34 mouse cellular contexts compared by ENCODE assay signal in genomic region chr11:53210876-53211275, GRCm38 (mm10).
"Had no signal": no experiment of that assay in that cellular context is flagged by ENCODE, and none has a peak within 500 bp of the region (broad histone marks: within the 10 kb centered on the region; RNA-seq: fewer than 3 reads in every experiment).

No protein-coding gene starts in this region.

- H3K4me3 ChIP-seq: heart, embryonic 12.5 days; heart, embryonic 13.5 days; heart, embryonic 15.5 days; hindbrain, embryonic 10.5 days; hindbrain, embryonic 12.5 days; hindbrain, embryonic 13.5 days; hindbrain, embryonic 15.5 days; intestine, embryonic 15.5 days; kidney, embryonic 15.5 days; layer of hippocampus, adult 2 months; left cerebral cortex, adult 2 months had no signal

- ATAC-seq: hindbrain, embryonic 16.5 days; hindbrain, postnatal 0 days; inflammation-experienced regulatory T-cells, adult 6 months; intestine, embryonic 15.5 days; intestine, embryonic 16.5 days; intestine, postnatal 0 days had no signal

- H3K36me3 ChIP-seq: heart, embryonic 12.5 days; heart, embryonic 13.5 days; heart, embryonic 15.5 days; hindbrain, embryonic 10.5 days; hindbrain, embryonic 12.5 days; hindbrain, embryonic 13.5 days; hindbrain, embryonic 15.5 days; intestine, embryonic 15.5 days; kidney, embryonic 15.5 days had no signal

- H3K9ac ChIP-seq: heart, embryonic 12.5 days; heart, embryonic 13.5 days; heart, embryonic 15.5 days; hindbrain, embryonic 12.5 days; hindbrain, embryonic 13.5 days; hindbrain, embryonic 14.5 days; hindbrain, embryonic 15.5 days; intestine, embryonic 15.5 days; kidney, embryonic 15.5 days had no signal

- H3K9me3 ChIP-seq: heart, embryonic 12.5 days; heart, embryonic 13.5 days; heart, embryonic 15.5 days; hindbrain, embryonic 10.5 days; hindbrain, embryonic 12.5 days; hindbrain, embryonic 13.5 days; hindbrain, embryonic 15.5 days; intestine, embryonic 15.5 days; kidney, embryonic 15.5 days had no signal

- DNase-seq: heart, postnatal 10 days; heart, postnatal 14 days; heart, postnatal 36 days; heart, postnatal 4 days; kidney, adult 11 months; kidney, adult 18-20 months; kidney, adult 2 months; kidney, adult 8-10 months; kidney, adult 9 months; kidney, postnatal 10 days; kidney, postnatal 14 days; kidney, postnatal 25 days; kidney, postnatal 36 days; kidney, postnatal 4 days; layer of hippocampus, adult 9-11 months; layer of hippocampus, postnatal 36 days had no signal

- H3K4me2 ChIP-seq: heart, embryonic 12.5 days; heart, embryonic 13.5 days; heart, embryonic 15.5 days; hindbrain, embryonic 12.5 days; hindbrain, embryonic 13.5 days; hindbrain, embryonic 14.5 days; hindbrain, embryonic 15.5 days; intestine, embryonic 15.5 days; kidney, embryonic 15.5 days had no signal

- H3K4me1 ChIP-seq: heart, embryonic 12.5 days; heart, embryonic 13.5 days; heart, embryonic 15.5 days; hindbrain, embryonic 10.5 days; hindbrain, embryonic 12.5 days; hindbrain, embryonic 13.5 days; hindbrain, embryonic 15.5 days; intestine, embryonic 15.5 days; kidney, embryonic 15.5 days had no signal

- H3K27me3 ChIP-seq: heart, embryonic 12.5 days; heart, embryonic 13.5 days; heart, embryonic 15.5 days; hindbrain, embryonic 12.5 days; hindbrain, embryonic 13.5 days; hindbrain, embryonic 15.5 days; intestine, embryonic 15.5 days; kidney, embryonic 15.5 days had no signal

- H3K27ac ChIP-seq: heart, embryonic 13.5 days; heart, embryonic 15.5 days; hindbrain, embryonic 10.5 days; hindbrain, embryonic 12.5 days; hindbrain, embryonic 13.5 days; hindbrain, embryonic 14.5 days; hindbrain, embryonic 15.5 days; hindbrain, postnatal 0 days; intestine, embryonic 15.5 days; kidney, embryonic 15.5 days; kidney, postnatal 0 days; layer of hippocampus, adult 2 months; left cerebral cortex, adult 2 months had no signal
